Mouse (Mus musculus): ENCODE data around the gene Srf. TPM values are rescaled to one million over a fixed set of nuclear protein-coding genes. Genes with fewer than 3 reads are reported as not detected.

Gene Srf
- polyA plus RNA-seq, 1 experiment from 2014 or later = 6.5 TPM

DNA sequence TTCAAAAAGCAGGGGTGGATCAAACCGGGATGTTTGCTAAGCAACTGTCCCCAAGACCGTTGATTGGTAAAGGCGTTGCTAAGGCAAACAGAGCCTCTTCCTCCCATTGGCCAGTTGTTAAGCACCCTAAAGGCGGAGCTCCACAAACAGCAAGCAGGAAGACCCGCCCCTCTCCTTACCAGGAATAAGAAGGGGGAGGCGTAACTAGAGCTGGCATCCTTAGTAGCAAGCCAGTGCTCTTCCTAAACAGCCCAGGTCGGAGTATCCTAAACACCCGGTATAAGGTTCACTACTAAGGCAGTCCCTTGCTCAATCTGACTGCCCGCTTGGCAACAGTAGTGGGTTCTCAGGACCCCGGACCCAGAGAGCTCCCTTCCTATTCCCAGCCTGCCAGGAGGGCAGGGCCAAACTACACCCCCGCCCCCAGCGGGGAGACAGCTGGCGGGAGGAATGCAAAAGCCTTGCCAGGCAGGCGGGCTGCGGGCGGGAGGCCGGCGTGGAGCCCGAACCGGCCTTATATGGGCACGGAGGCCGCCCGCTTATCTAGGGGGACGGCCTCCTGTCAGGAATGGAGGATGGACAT is 3.0 kb downstream of the Srf start:
- peak; percentile 74 for ATAC-seq (ENCODE audit: low read depth)
- Histone ChIP-seq H3K9ac (ENCODE audit: low read length) (peak overlapping the region; percentile 63), H3K27ac (ENCODE audit: low read length) (peak overlapping the region; percentile 91), H3K36me3 (ENCODE audit: control insufficient read depth, insufficient read depth, low read length) (peaks cover 26% of the 10 kb centered on the region), H3K27me3 (ENCODE audit: control insufficient read depth, insufficient read depth, low read depth, low read length) (no peaks in the 10 kb centered on the region), H3K4me2 (ENCODE audit: low read depth, low read length) (peak overlapping the region; percentile 90), H3K4me3 (ENCODE audit: low read length) (peak overlapping the region; percentile 73), H3K9me3 (ENCODE audit: control insufficient read depth, low read length) (no peaks in the 10 kb centered on the region), H3K4me1 (replicated peaks; ENCODE audit: control insufficient read depth, insufficient read depth, low read length) (peaks cover 35% of the 10 kb centered on the region)
- WGBS = 1% methylated on average over 24 of the region's 24 CpGs

DNA sequence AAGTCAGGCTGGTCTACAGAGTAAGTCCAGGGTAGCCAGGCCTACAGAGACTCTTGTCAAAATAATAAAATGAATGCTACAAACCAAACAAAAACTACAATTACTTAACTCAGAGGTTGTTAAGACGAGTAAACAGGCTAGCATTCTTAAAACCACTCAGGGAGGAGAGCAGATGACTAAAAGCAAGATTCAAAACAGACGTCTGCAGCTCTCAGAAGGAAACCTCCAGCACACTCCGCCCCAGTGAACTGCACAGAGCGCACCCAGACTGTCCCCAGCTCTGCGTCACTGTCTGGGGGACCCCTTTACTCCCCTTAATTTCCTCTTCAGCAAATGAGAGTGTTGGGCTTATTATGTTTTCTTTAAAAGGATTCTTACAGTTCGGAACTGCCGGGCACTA is 3.8 kb downstream of the Srf start:
- no peak overlapping the region for H3K4me3 ChIP-seq (ENCODE audit: low read length)
- peak overlapping the region; percentile 76; the same call in 1 of the 2 replicates for H3K27ac ChIP-seq (ENCODE audit: low read length)
- peaks cover 30% of the 10 kb centered on the region for H3K36me3 ChIP-seq (ENCODE audit: control insufficient read depth, insufficient read depth, low read length)
- H3K4me1 ChIP-seq (replicated peaks; ENCODE audit: control insufficient read depth, insufficient read depth, low read length) = peaks cover 33% of the 10 kb centered on the region
- 83% methylated on average over 7 of the region's 7 CpGs for WGBS
- peak overlapping the region; percentile 90; the same call in 1 of the 2 replicates for H3K4me2 ChIP-seq (ENCODE audit: low read depth, low read length)
- H3K9ac ChIP-seq (ENCODE audit: low read length) = no peak overlapping the region
- no peaks in the 10 kb centered on the region for H3K27me3 ChIP-seq (ENCODE audit: control insufficient read depth, insufficient read depth, low read depth, low read length)
- no peaks in the 10 kb centered on the region for H3K9me3 ChIP-seq (ENCODE audit: control insufficient read depth, low read length)
- no peak for ATAC-seq (ENCODE audit: low read depth)

DNA sequence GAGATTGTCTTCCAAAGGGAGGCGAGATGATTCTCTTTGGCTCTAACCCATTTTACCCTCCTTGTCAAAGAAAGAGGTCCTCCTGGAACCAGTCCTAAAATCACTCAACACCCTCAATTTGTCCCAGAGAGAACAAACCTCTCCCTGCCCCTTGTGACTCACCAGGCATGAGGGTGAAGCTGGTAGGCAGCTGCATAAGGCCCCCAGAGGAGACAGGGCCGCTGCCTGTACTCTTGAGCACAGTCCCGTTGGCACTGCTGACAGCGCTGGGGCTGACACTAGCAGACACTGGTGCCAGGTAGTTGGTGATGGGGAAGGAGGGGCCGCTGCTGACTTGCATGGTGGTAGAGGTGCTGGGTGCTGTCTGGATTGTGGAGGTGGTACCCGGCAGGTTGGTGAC is 4.6 kb downstream of the Srf start:
- ATAC-seq (ENCODE audit: low read depth) = no peak
- peaks cover 30% of the 10 kb centered on the region for H3K36me3 ChIP-seq (ENCODE audit: control insufficient read depth, insufficient read depth, low read length)
- no peaks in the 10 kb centered on the region for H3K9me3 ChIP-seq (ENCODE audit: control insufficient read depth, low read length)
- WGBS = 89% methylated on average over 6 of the region's 6 CpGs
- H3K4me3 ChIP-seq (ENCODE audit: low read length) = no peak overlapping the region
- H3K27ac ChIP-seq (ENCODE audit: low read length) = no peak overlapping the region
- no peaks in the 10 kb centered on the region; the same call in 1 of the 2 replicates for H3K27me3 ChIP-seq (ENCODE audit: control insufficient read depth, insufficient read depth, low read depth, low read length)
- H3K4me1 ChIP-seq (replicated peaks; ENCODE audit: control insufficient read depth, insufficient read depth, low read length) = peaks cover 36% of the 10 kb centered on the region
- H3K9ac ChIP-seq (ENCODE audit: low read length) = no peak overlapping the region
- no peak overlapping the region for H3K4me2 ChIP-seq (ENCODE audit: low read depth, low read length)

DNA sequence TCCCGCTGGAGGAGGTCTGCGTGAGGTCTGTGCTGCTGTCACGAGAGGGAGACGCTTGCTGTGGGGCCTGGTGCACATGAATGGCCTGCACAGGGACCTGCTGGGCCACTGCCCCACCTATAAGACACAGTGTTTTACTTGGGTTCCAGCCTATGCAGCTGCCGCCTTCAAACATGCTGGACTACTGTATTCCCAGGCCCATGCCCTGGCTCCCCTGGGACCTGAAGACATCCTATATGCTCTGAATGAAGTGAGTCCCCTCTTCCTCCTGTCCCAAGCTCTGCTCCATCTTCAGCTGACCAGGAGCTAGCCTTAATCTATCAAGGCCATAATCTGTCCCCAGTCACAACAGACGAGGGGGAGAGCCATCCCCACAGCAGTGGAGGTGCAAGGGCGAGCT is 5.1 kb downstream of the Srf start:
- peaks cover 30% of the 10 kb centered on the region for H3K36me3 ChIP-seq (ENCODE audit: control insufficient read depth, insufficient read depth, low read length)
- no peaks in the 10 kb centered on the region; the same call in 1 of the 2 replicates for H3K27me3 ChIP-seq (ENCODE audit: control insufficient read depth, insufficient read depth, low read depth, low read length)
- H3K4me1 ChIP-seq (replicated peaks; ENCODE audit: control insufficient read depth, insufficient read depth, low read length) = peaks cover 40% of the 10 kb centered on the region
- H3K27ac ChIP-seq (ENCODE audit: low read length) = no peak overlapping the region
- no peaks in the 10 kb centered on the region for H3K9me3 ChIP-seq (ENCODE audit: control insufficient read depth, low read length)
- no peak overlapping the region for H3K4me3 ChIP-seq (ENCODE audit: low read length)
- H3K4me2 ChIP-seq (ENCODE audit: low read depth, low read length) = no peak overlapping the region
- WGBS = 91% methylated on average over 7 of the region's 7 CpGs
- no peak overlapping the region for H3K9ac ChIP-seq (ENCODE audit: low read length)
- ATAC-seq (ENCODE audit: low read depth) = no peak

DNA sequence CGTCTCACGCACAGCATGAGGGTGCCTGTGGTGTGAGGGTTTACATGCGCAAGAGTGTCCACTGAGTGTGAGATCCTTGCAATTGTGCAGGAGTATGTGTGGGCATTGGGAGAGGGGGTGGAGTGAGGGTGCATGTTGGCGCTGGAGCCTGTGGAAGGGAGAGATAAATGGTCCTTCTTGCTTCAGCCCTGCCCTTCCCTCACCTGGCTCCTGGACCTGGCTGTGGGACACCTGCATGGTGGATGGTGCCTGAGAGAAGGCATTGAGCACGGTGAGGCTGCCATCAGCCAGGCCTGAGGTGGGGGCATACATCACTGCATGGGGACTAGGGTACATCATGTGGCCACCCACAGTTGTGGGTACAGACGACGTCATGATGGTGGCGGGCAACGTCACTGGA is 6.3 kb downstream of the Srf start:
- H3K9ac ChIP-seq (ENCODE audit: low read length) = no peak overlapping the region
- no peak overlapping the region for H3K4me3 ChIP-seq (ENCODE audit: low read length)
- ATAC-seq (ENCODE audit: low read depth) = no peak
- peaks cover 43% of the 10 kb centered on the region for H3K4me1 ChIP-seq (replicated peaks; ENCODE audit: control insufficient read depth, insufficient read depth, low read length)
- WGBS = 86% methylated on average over 9 of the region's 9 CpGs
- peaks cover 30% of the 10 kb centered on the region for H3K36me3 ChIP-seq (ENCODE audit: control insufficient read depth, insufficient read depth, low read length)
- H3K27ac ChIP-seq (ENCODE audit: low read length) = no peak overlapping the region
- H3K4me2 ChIP-seq (ENCODE audit: low read depth, low read length) = no peak overlapping the region
- no peaks in the 10 kb centered on the region; the same call in 1 of the 2 replicates for H3K27me3 ChIP-seq (ENCODE audit: control insufficient read depth, insufficient read depth, low read depth, low read length)
- H3K9me3 ChIP-seq (ENCODE audit: control insufficient read depth, low read length) = no peaks in the 10 kb centered on the region

DNA sequence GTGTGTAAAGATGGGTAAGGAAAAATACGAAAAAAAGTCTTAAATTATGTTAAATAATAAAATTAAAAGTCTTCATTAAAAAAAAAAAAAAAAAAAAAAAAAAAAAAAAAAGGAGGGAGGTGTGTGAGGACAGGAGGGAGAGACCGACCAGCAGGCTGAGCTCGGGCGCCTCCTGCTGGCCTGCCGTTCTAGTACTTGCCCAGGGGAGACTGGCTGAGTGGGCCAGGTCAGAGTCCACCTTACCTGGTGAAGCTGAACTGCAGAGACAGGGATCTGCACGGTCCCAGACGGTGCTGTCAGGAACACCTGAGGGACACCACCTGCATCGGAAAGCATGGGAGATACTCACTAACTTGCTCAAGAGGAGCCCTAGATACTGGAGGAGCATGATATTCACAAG is 6.8 kb downstream of the Srf start:
- H3K36me3 ChIP-seq (ENCODE audit: control insufficient read depth, insufficient read depth, low read length) = peaks cover 30% of the 10 kb centered on the region
- H3K27ac ChIP-seq (ENCODE audit: low read length) = no peak overlapping the region
- no peak overlapping the region for H3K4me2 ChIP-seq (ENCODE audit: low read depth, low read length)

DNA sequence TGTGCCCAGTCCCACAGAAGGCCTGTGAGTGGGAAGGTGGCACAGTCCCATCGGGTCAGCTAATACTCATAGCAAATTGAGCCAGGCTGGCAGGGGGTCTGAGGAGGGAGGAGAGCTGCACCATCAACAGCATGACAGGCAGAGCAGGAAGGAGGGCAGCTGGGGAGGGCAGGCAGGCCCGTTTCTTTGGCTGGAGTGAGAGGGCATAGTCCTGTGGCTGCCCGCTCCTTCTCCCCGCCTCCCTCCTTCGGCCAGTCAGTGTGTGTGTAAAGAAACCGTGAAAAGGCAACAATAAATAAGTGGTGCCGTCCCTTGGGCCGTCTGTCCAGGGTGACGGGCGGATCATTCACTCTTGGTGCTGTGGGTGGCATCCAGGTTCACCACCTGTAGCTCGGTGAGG is 7.2 kb downstream of the Srf start:
- H3K4me2 ChIP-seq (ENCODE audit: low read depth, low read length) = no peak overlapping the region
- H3K9ac ChIP-seq (ENCODE audit: low read length) = no peak overlapping the region
- H3K9me3 ChIP-seq (ENCODE audit: control insufficient read depth, low read length) = no peaks in the 10 kb centered on the region
- H3K27me3 ChIP-seq (ENCODE audit: control insufficient read depth, insufficient read depth, low read depth, low read length) = no peaks in the 10 kb centered on the region; the same call in 1 of the 2 replicates
- H3K36me3 ChIP-seq (ENCODE audit: control insufficient read depth, insufficient read depth, low read length) = peaks cover 30% of the 10 kb centered on the region
- WGBS = 62% methylated on average over 11 of the region's 11 CpGs
- no peak overlapping the region for H3K27ac ChIP-seq (ENCODE audit: low read length)
- no peak overlapping the region for H3K4me3 ChIP-seq (ENCODE audit: low read length)
- ATAC-seq (ENCODE audit: low read depth) = no peak
- peaks cover 34% of the 10 kb centered on the region for H3K4me1 ChIP-seq (replicated peaks; ENCODE audit: control insufficient read depth, insufficient read depth, low read length)

More for the DNA sequence above, 6.8 kb downstream of the Srf start:
- Histone ChIP-seq H3K4me3 (ENCODE audit: low read length) (no peak overlapping the region), H3K4me1 (replicated peaks; ENCODE audit: control insufficient read depth, insufficient read depth, low read length) (peaks cover 39% of the 10 kb centered on the region), H3K27me3 (ENCODE audit: control insufficient read depth, insufficient read depth, low read depth, low read length) (no peaks in the 10 kb centered on the region; the same call in 1 of the 2 replicates), H3K9me3 (ENCODE audit: control insufficient read depth, low read length) (no peaks in the 10 kb centered on the region), H3K9ac (ENCODE audit: low read length) (no peak overlapping the region)
- 34% methylated on average over 8 of the region's 8 CpGs for WGBS
- ATAC-seq (ENCODE audit: low read depth) = no peak

DNA sequence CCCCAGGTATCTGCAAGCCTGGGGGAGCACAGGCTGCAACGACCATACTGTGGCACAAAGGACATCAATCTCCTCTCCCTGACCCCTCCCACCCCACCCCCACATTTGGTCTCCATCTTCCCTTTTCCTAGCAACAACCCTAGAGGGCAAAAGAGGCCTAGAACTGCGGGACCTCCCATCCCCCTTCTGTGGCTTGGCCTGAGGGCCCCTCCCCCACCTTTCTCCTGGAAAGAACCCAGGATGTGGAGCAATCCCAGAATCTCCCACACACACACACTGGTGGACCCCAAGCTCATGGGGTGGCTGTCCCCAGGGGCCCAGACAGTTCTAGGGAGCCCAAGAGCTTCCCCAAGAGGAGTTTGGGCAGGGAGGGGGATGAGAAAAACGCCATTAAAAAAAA is 8.1 kb downstream of the Srf start:
- Histone ChIP-seq H3K9me3 (ENCODE audit: control insufficient read depth, low read length) (no peaks in the 10 kb centered on the region), H3K4me2 (ENCODE audit: low read depth, low read length) (no peak overlapping the region), H3K27me3 (ENCODE audit: control insufficient read depth, insufficient read depth, low read depth, low read length) (no peaks in the 10 kb centered on the region; the same call in 1 of the 2 replicates), H3K27ac (ENCODE audit: low read length) (no peak overlapping the region), H3K4me1 (replicated peaks; ENCODE audit: control insufficient read depth, insufficient read depth, low read length) (peaks cover 26% of the 10 kb centered on the region), H3K36me3 (ENCODE audit: control insufficient read depth, insufficient read depth, low read length) (peaks cover 30% of the 10 kb centered on the region), H3K9ac (ENCODE audit: low read length) (no peak overlapping the region), H3K4me3 (ENCODE audit: low read length) (no peak overlapping the region)
- ATAC-seq (ENCODE audit: low read depth) = no peak
- 30% methylated on average over 3 of the region's 3 CpGs for WGBS

DNA sequence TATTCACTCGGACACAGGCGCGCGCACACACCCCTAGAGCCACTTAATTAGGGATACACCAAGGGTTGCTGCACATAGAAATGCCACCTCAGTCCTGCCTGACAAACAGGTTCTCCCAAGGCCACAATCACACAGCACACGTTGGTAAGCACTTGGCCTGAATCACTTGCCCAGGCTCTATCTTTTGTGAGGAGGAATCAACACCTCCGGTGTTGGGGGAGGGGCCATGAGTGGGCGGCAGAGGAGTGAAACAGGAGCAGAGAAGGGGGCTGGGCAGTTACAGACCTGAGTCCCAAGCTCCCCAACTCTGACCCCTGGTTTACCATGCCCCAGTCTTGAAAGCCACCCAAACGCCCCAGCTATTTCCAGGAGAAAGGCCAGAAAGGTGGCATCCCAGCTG is 9.0 kb downstream of the Srf start:
- Histone ChIP-seq H3K4me3 (ENCODE audit: low read length) (peak overlapping the region; percentile 60), H3K27me3 (ENCODE audit: control insufficient read depth, insufficient read depth, low read depth, low read length) (no peaks in the 10 kb centered on the region; the same call in 1 of the 2 replicates), H3K9ac (ENCODE audit: low read length) (no peak overlapping the region), H3K36me3 (ENCODE audit: control insufficient read depth, insufficient read depth, low read length) (peaks cover 28% of the 10 kb centered on the region), H3K4me2 (ENCODE audit: low read depth, low read length) (no peak overlapping the region), H3K9me3 (ENCODE audit: control insufficient read depth, low read length) (no peaks in the 10 kb centered on the region), H3K27ac (ENCODE audit: low read length) (no peak overlapping the region), H3K4me1 (replicated peaks; ENCODE audit: control insufficient read depth, insufficient read depth, low read length) (peaks cover 19% of the 10 kb centered on the region)
- ATAC-seq (ENCODE audit: low read depth) = no peak
- 24% methylated on average over 8 of the region's 8 CpGs for WGBS
